ENCODE assay signal across 8 mouse cellular contexts in genomic region chr1:93100243-93100575, GRCm38 (mm10). TPM values are rescaled to one million over a fixed set of nuclear protein-coding genes. Genes with fewer than 3 reads are reported as not detected.
DNase-seq lines count a peak whose midpoint lies in the region; ATAC-seq and TF ChIP-seq lines count a peak whose summit lies in the region.

No protein-coding gene starts in this region.

- no peaks in the 10 kb centered on the region for H3K36me3 ChIP-seq in heart, embryonic 14.5 days (ENCODE audit: control insufficient read depth, insufficient read depth, low read length)
- H3K36me3 ChIP-seq in limb, embryonic 13.5 days = no peaks in the 10 kb centered on the region
- H3K36me3 ChIP-seq in stomach, embryonic 14.5 days (ENCODE audit: control insufficient read depth, insufficient read depth, low read length) = no peaks in the 10 kb centered on the region

- H3K9ac ChIP-seq in heart, embryonic 14.5 days (ENCODE audit: low read length) = peak overlapping the region; percentile 65
- H3K9ac ChIP-seq in limb, embryonic 13.5 days = peak overlapping the region; percentile 65
- H3K9ac ChIP-seq in stomach, embryonic 14.5 days (replicated peaks; ENCODE audit: low read depth, low read length) = 0 out of 2 replicates have a peak overlapping the region, but pooled peaks have one; percentile 25

- peaks cover 8% of the 10 kb centered on the region; the same call in 1 of the 2 replicates for H3K4me1 ChIP-seq in cortical plate, adult 2 months (ENCODE audit: control insufficient read depth, insufficient read depth, low read length)
- peaks cover 0 to 11% of the 10 kb centered on the region in 2 experiments; a peak in 1 of 4 replicates for H3K4me1 ChIP-seq in heart, embryonic 14.5 days (ENCODE audit: control insufficient read depth in 2 of 2, insufficient read depth in 2 of 2, low read length in 2 of 2)
- peaks cover 18% of the 10 kb centered on the region for H3K4me1 ChIP-seq in limb, embryonic 13.5 days
- H3K4me1 ChIP-seq in stomach, embryonic 14.5 days (ENCODE audit: control insufficient read depth, insufficient read depth, low read length) = 0 out of 2 replicates have a peak, but pooled peaks cover 6% of the 10 kb centered on the region

- H3K4me2 ChIP-seq in heart, embryonic 14.5 days (ENCODE audit: low read length) = peak overlapping the region; percentile 96
- peak overlapping the region; percentile 99 for H3K4me2 ChIP-seq in limb, embryonic 13.5 days (replicated peaks)
- H3K4me2 ChIP-seq in stomach, embryonic 14.5 days (replicated peaks; ENCODE audit: low read depth, low read length) = peak overlapping the region; percentile 99

- peaks cover 54% of the 10 kb centered on the region for H3K27me3 ChIP-seq in heart, embryonic 14.5 days (ENCODE audit: control insufficient read depth, insufficient read depth, low read length)
- H3K27me3 ChIP-seq in limb, embryonic 13.5 days = peaks cover 67% of the 10 kb centered on the region
- 0 out of 2 replicates have a peak, but pooled peaks cover 19% of the 10 kb centered on the region for H3K27me3 ChIP-seq in stomach, embryonic 14.5 days (ENCODE audit: control insufficient read depth, insufficient read depth, low read length)

- WGBS in heart, embryonic 14.5 days = 2% methylated on average over 18 of the region's 18 CpGs
- 4% methylated on average over 18 of the region's 18 CpGs for WGBS in limb, embryonic 13.5 days
- 2% methylated on average over 18 of the region's 18 CpGs for WGBS in stomach, embryonic 14.5 days

- peak; percentile 60 for DNase-seq in left cerebral cortex, postnatal 4 days
- DNase-seq in left cerebral cortex, postnatal 25 days (ENCODE audit: low spot score in 2 of 2) = no peak
- DNase-seq in layer of hippocampus, postnatal 10 days (ENCODE audit: low spot score in 2 of 2) = no peak

- H3K4me3 ChIP-seq in cortical plate, adult 2 months (ENCODE audit: insufficient read depth, low read length) = peak overlapping the region; percentile 96
- peak overlapping the region; percentile 54 for H3K4me3 ChIP-seq in heart, embryonic 14.5 days (ENCODE audit: control insufficient read depth in 1 of 2, insufficient read depth in 1 of 2, low read depth in 1 of 2, low read length in 2 of 2)
- H3K4me3 ChIP-seq in limb, embryonic 13.5 days = peak overlapping the region; percentile 58
- H3K4me3 ChIP-seq in stomach, embryonic 14.5 days (ENCODE audit: low read depth, low read length) = peak overlapping the region; percentile 49

- H3K9me3 ChIP-seq in heart, embryonic 14.5 days (ENCODE audit: control insufficient read depth, low read length) = no peaks in the 10 kb centered on the region
- no peaks in the 10 kb centered on the region for H3K9me3 ChIP-seq in limb, embryonic 13.5 days
- no peaks in the 10 kb centered on the region for H3K9me3 ChIP-seq in stomach, embryonic 14.5 days (ENCODE audit: control insufficient read depth, low read depth, low read length)

- no peak for TF ChIP-seq POLR2A in cortical plate, adult 2 months (IDR thresholded peaks at IDR 0.05; ENCODE audit: extremely low read depth, insufficient read depth, low read length)

- intact Hi-C loops in left cerebral cortex, postnatal 4 days (cut with DNase I) = no loop called here
- intact Hi-C loops in left cerebral cortex, postnatal 25 days (cut with DNase I) = no loop called here

- peak overlapping the region; percentile 89 for H3K27ac ChIP-seq in cortical plate, adult 2 months (ENCODE audit: insufficient read depth, low read length)
- H3K27ac ChIP-seq in heart, embryonic 14.5 days (replicated peaks in 1 of 2; ENCODE audit: control insufficient read depth in 1 of 2, insufficient read depth in 1 of 2, low read depth in 2 of 2, low read length in 2 of 2) = no peak overlapping the region
- H3K27ac ChIP-seq in limb, embryonic 13.5 days = no peak overlapping the region
- no peak overlapping the region for H3K27ac ChIP-seq in stomach, embryonic 14.5 days (ENCODE audit: low read length)

- ATAC-seq in heart, embryonic 14.5 days (ENCODE audit: insufficient number of reproducible peaks, insufficient read depth, low FRiP score, low read depth) = no peak
- ATAC-seq in limb, embryonic 13.5 days (ENCODE audit: low FRiP score, low read depth) = no peak
- no peak for ATAC-seq in stomach, embryonic 14.5 days (ENCODE audit: insufficient number of reproducible peaks, insufficient read depth, low FRiP score, low read depth)
- ATAC-seq in megakaryocyte, adult 5-6 weeks (ENCODE audit: poor library complexity, severe bottlenecking) = no peak

- TF ChIP-seq CTCF in cortical plate, adult 2 months (IDR thresholded peaks at IDR 0.05; ENCODE audit: extremely low read depth, insufficient read depth, low read length) = no peak

RNA-seq across cellular contexts. Expression of gene Kif1a, which starts 1.5 kb away (rescaled TPM):
- total RNA-seq in left cerebral cortex, postnatal 4 days (2021) = 100 to 1,000 TPM; 715 to 768 TPM
- 100 to 1,000 TPM; 724 to 739 TPM for total RNA-seq in left cerebral cortex, postnatal 25 days (2021)
- polyA plus RNA-seq in cortical plate, adult 2 months (2012; rRNA removed) = 349 and 356 TPM in 2 replicates
- 7.8 and 11.6 TPM in 2 replicates for polyA plus RNA-seq in heart, embryonic 14.5 days (2014; fragmentation: Nextera tagmentation; extraction: Ambion mirVana)
- 18.3 and 19.2 TPM in 2 replicates for polyA plus RNA-seq in limb, embryonic 13.5 days (2015; fragmentation: Nextera tagmentation; extraction: Ambion mirVana)
- polyA plus RNA-seq in stomach, embryonic 14.5 days (2014; fragmentation: Nextera tagmentation; extraction: Ambion mirVana) = 18.7 and 23.2 TPM in 2 replicates
- total RNA-seq in layer of hippocampus, postnatal 10 days (2021) = 100 to 1,000 TPM; 704 to 762 TPM
- total RNA-seq in megakaryocyte, adult 5-6 weeks (2015) = not detected in 2 replicates
- total RNA-seq in megakaryocyte, adult 5-6 weeks (2017) = not detected in 2 replicates

RNA-seq across cellular contexts. Expression of gene Agxt, which starts 34.8 kb away (rescaled TPM):
- not detected for total RNA-seq in left cerebral cortex, postnatal 4 days (2021)
- not detected for total RNA-seq in left cerebral cortex, postnatal 25 days (2021)
- not detected in 2 replicates for polyA plus RNA-seq in cortical plate, adult 2 months (2012; rRNA removed)
- polyA plus RNA-seq in heart, embryonic 14.5 days (2014; fragmentation: Nextera tagmentation; extraction: Ambion mirVana) = not detected in 2 replicates
- polyA plus RNA-seq in limb, embryonic 13.5 days (2015; fragmentation: Nextera tagmentation; extraction: Ambion mirVana) = not detected in 2 replicates
- not detected in 2 replicates for polyA plus RNA-seq in stomach, embryonic 14.5 days (2014; fragmentation: Nextera tagmentation; extraction: Ambion mirVana)
- not detected for total RNA-seq in layer of hippocampus, postnatal 10 days (2021)
- total RNA-seq in megakaryocyte, adult 5-6 weeks (2015) = not detected in 2 replicates
- total RNA-seq in megakaryocyte, adult 5-6 weeks (2017) = not detected in 2 replicates

Comparison
In these comparisons a context has a peak if more than half of its experiments do, and no peak if none do; other contexts are left out.
1. RNA of gene Kif1a, which starts 1.5 kb away (total RNA-seq): 715 to 768 TPM in left cerebral cortex, postnatal 4 days, 704 to 762 TPM in layer of hippocampus, postnatal 10 days and 724 to 739 TPM in left cerebral cortex, postnatal 25 days; not detected in megakaryocyte, adult 5-6 weeks; every median in the first group is over 100 times any median in the second.
2. Peak in every context shown above with its lines, with median percentiles within 50 percentile points of each other: H3K4me3 ChIP-seq, H3K4me2 ChIP-seq and H3K9ac ChIP-seq.